Mouse (Mus musculus) thymus, postnatal 36 days (tissue): ENCODE results near the gene Thap11.

ENCODE experiments used
- DNase-seq, 2 experiments: peaks; one replicate each; pipeline ENCODE4 v3.0.0; 2022; ENCODE audit warnings: mixed read lengths in 2 of 2

Thap11 gene

GRCm38 (mm10) chr8:105900941-105901616 lies 46.1 kb downstream of the Thap11 start:
- no peak for DNase-seq
